Mouse (Mus musculus) limb, embryonic 15.5 days (tissue): ENCODE results near the gene Cd34. TPM values are rescaled to one million over a fixed set of nuclear protein-coding genes. Genes with fewer than 3 reads are reported as not detected.

Experiments
- ATAC-seq: fragments of 200-750 bp; cut with Nextera tagmentation; 2 replicates; pipeline ENCODE4 v1.8.0; 2017; ENCODE audit warnings: low read depth, moderate TSS enrichment; ENCODE audit not compliant: insufficient number of reproducible peaks, low FRiP score, low TSS enrichment
- H3K27ac ChIP-seq: fragments of 300-500 bp; sonication (generic); 2 replicates; pipeline ENCODE4 v1.5.1; 2015; ENCODE audit warnings: moderate library complexity, mild to moderate bottlenecking, inconsistent platforms
- H3K27me3 ChIP-seq: fragments of 300-500 bp; sonication (generic); 2 replicates; pipeline ENCODE4 v1.6.1; 2015; ENCODE audit warnings: inconsistent platforms
- H3K36me3 ChIP-seq: fragments of 300-500 bp; sonication (generic); 2 replicates; pipeline ENCODE4 v1.6.1; 2015; ENCODE audit warnings: inconsistent platforms
- H3K4me1 ChIP-seq: fragments of 300-500 bp; sonication (generic); 2 replicates; pipeline ENCODE4 v1.6.1; 2015; ENCODE audit warnings: inconsistent platforms
- H3K4me2 ChIP-seq: fragments of 300-500 bp; sonication (generic); 2 replicates; pipeline ENCODE4 v1.6.1; 2015; ENCODE audit warnings: mild to moderate bottlenecking, inconsistent platforms
- H3K4me3 ChIP-seq: fragments of 300-500 bp; sonication (generic); 2 replicates; pipeline ENCODE4 v1.5.1; 2015; ENCODE audit warnings: mild to moderate bottlenecking, inconsistent platforms
- H3K9ac ChIP-seq: fragments of 300-500 bp; sonication (generic); 2 replicates; pipeline ENCODE4 v1.6.1; 2015; ENCODE audit warnings: inconsistent platforms
- H3K9me3 ChIP-seq: fragments of 300-500 bp; sonication (generic); 2 replicates; pipeline ENCODE4 v1.6.1; 2016; ENCODE audit warnings: inconsistent platforms
- WGBS: fragments of 180-500 bp; shearing (Covaris S2); methylation state at CpG from one replicate; pipeline ENCODE4 v1.1.7; 2015; 5-methylcytosine and 5-hydroxymethylcytosine counted together
- polyA plus RNA-seq: library from polyadenylated mRNA; unstranded; fragments of >200 nt; fragmentation: Nextera tagmentation; extraction: Ambion mirVana; gene quantifications from 2 replicates; pipeline ENCODE4 v1.2.1, GENCODE M21; 2015

Cd34 gene
- polyA plus RNA-seq, 1 experiment from 2014 or later = 125 TPM

DNA sequence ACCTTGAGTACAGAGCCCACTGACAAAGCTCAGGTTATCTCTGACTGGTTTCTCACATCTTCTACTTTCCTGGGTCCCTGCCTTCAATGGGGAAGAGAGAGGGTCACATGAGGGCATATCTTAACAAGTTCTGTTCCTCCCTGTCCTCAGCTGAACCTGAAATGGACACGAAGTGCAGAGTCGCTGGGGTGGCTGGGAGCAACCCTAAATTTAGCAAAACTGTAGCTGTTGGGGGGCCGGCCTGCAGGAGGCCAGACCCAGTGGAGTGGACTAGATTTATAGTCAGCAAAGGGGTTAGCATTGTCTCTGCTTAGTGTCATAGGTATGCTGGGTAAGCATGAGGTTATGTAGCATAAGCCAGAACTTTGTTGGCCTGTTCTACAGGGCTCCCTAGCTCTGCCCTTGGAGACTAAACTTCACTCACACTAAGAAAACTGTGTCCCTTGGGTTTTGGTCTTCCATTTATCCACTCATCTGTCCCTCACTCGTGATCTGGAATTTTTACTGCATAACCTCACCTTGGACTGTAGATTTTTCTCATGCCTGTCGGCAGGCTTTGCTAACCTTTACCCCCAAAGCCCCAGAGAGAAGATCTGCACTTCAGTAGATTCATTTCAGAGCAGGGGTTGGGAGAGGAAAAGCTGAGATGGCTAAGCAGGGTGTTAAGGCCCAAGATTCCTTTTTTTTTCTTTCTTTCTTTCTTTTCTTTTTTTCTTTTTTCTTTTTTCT, 54.1 kb downstream of the Cd34 start:
- H3K4me1 ChIP-seq = no peaks in the 10 kb centered on the region
- H3K9ac ChIP-seq = no peak overlapping the region
- H3K27me3 ChIP-seq = no peaks in the 10 kb centered on the region
- H3K4me2 ChIP-seq = no peak overlapping the region
- no peak overlapping the region for H3K27ac ChIP-seq
- no peaks in the 10 kb centered on the region for H3K9me3 ChIP-seq
- WGBS = 64% methylated on average over 5 of the region's 5 CpGs
- no peaks in the 10 kb centered on the region for H3K36me3 ChIP-seq
- H3K4me3 ChIP-seq = no peak overlapping the region
- no peak for ATAC-seq

DNA sequence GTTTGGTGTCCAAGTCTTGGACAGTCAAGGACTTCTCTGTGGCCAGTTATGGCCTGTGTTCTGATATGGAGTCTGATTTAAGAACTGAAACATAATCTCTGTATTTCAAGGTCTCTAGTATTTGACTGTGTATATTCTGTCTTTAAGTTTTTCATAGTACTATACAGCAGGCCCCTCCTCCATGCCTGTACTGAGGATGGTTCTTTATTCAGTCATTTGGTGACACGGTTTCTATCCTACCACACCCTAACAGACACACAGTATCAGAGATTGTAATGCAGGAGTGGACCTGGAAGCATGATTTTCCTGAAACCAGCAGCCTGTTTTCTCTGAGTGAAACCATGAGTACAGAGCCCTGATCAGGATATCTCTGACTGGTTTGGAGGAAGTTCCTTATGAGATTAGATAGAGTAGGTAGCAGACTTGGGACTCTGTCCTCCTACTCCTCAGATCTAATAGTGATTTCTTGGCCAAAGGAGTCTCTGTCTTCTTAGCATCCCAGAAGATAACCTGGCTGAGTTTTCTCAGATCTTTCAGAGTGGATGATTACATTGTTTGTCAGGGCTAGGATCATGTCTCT, 54.9 kb downstream of the Cd34 start:
- Histone ChIP-seq H3K4me1 (no peaks in the 10 kb centered on the region), H3K36me3 (no peaks in the 10 kb centered on the region), H3K9ac (no peak overlapping the region), H3K9me3 (no peaks in the 10 kb centered on the region), H3K4me3 (no peak overlapping the region), H3K27ac (no peak overlapping the region), H3K27me3 (no peaks in the 10 kb centered on the region), H3K4me2 (no peak overlapping the region)
- 68% methylated on average over 1 of the region's 1 CpGs for WGBS
- ATAC-seq = no peak

DNA sequence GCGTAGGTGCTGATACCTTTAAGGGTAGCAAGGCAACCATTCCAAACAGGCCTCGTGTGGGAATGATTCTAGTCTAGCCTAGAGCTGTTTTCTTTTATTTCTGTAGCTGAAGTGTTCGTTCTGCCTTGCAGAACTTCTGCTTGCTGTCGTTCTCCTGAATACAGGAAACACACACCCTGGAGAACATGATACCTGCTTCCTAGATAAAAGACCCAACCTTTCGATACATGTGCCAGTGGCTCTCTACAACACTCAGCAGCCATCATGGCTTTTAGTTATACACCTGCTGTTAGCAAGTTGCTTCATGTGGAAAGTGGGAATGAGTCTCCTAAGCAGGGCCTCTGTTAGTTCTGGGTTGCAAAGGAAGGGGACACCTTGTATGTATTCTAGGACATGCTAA, 55.6 kb downstream of the Cd34 start:
- Histone ChIP-seq H3K27me3 (no peaks in the 10 kb centered on the region), H3K4me2 (no peak overlapping the region), H3K36me3 (no peaks in the 10 kb centered on the region), H3K4me1 (no peaks in the 10 kb centered on the region), H3K9me3 (no peaks in the 10 kb centered on the region), H3K27ac (no peak overlapping the region), H3K4me3 (no peak overlapping the region), H3K9ac (no peak overlapping the region)
- 65% methylated on average over 5 of the region's 5 CpGs for WGBS
- no peak for ATAC-seq

DNA sequence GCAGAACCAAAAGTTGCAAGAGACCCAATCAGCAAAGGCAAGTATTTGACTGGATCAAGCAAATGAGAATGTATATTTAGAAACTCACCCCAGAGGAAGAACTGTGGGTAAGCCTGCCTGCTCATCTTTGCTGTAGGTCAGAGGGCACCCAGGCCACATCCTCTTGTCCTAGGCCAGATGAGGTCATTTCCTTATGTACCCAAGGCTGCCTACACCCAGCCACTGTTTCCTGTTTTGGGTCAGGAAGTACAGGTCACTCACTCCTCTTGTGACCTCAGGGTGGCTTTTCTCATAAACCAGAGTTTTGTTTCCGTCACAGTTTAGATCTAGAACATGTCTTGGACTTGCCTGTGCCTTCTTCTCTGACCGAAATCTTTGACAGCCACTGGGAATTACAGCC, 56.6 kb downstream of the Cd34 start:
- WGBS = 68% methylated on average over 2 of the region's 2 CpGs
- no peaks in the 10 kb centered on the region for H3K9me3 ChIP-seq

DNA sequence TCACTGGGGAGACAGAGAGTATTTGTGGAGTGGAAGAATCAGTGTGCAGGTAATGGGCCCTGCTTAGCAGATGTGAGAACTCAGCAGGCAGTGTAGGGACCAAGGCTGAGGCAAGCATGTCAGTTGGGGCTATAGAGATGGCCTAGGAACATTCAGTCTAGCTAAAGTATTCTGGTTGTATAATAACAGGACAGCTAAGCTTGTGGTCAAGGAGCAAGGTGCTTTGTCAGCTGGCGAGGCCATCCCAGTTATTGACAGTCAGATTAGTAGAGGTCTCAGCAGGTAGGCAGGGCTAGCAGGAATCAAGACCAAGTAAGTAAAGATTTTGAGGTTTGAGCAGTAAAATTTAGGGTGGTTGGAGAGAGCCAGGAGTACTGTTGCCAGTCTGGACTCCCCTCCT, 59.8 kb downstream of the Cd34 start:
- Histone ChIP-seq H3K27ac (no peak overlapping the region), H3K27me3 (no peaks in the 10 kb centered on the region)

More for the DNA sequence above, 56.6 kb downstream of the Cd34 start:
- no peaks in the 10 kb centered on the region for H3K36me3 ChIP-seq
- no peak overlapping the region for H3K4me2 ChIP-seq
- ATAC-seq = no peak
- no peaks in the 10 kb centered on the region for H3K4me1 ChIP-seq
- H3K27ac ChIP-seq = no peak overlapping the region
- H3K27me3 ChIP-seq = no peaks in the 10 kb centered on the region
- no peak overlapping the region for H3K4me3 ChIP-seq
- no peak overlapping the region for H3K9ac ChIP-seq

DNA sequence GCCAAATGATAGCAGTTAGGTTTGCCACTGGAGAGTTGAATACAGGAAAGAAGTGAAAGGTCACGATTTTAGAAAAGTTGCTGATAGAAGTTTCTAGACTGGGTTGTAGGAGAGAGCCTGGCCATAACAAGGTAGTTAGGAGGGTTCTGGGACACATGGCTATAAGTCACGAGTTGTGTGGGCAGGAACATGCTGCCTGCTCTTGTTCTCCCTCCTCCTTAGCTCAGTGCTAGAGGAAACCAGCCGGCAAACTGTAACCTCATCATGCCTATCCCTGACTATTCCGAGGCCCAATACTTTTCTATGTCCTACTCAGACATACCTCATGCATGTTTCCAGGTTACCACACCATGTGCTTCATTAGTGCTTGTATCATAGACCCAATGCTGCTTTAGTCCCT, 64.7 kb downstream of the Cd34 start:
- Histone ChIP-seq H3K27me3 (no peaks in the 10 kb centered on the region), H3K9ac (no peak overlapping the region), H3K4me3 (no peak overlapping the region), H3K9me3 (no peaks in the 10 kb centered on the region), H3K27ac (no peak overlapping the region), H3K36me3 (no peaks in the 10 kb centered on the region), H3K4me1 (no peaks in the 10 kb centered on the region), H3K4me2 (no peak overlapping the region)
- no peak for ATAC-seq
- WGBS = 83% methylated on average over 4 of the region's 4 CpGs

More for the DNA sequence above, 59.8 kb downstream of the Cd34 start:
- Histone ChIP-seq H3K9ac (no peak overlapping the region), H3K36me3 (no peaks in the 10 kb centered on the region), H3K4me2 (no peak overlapping the region), H3K4me1 (no peaks in the 10 kb centered on the region), H3K4me3 (no peak overlapping the region), H3K9me3 (no peaks in the 10 kb centered on the region)
- ATAC-seq = no peak
- WGBS = 72% methylated on average over 1 of the region's 1 CpGs

DNA sequence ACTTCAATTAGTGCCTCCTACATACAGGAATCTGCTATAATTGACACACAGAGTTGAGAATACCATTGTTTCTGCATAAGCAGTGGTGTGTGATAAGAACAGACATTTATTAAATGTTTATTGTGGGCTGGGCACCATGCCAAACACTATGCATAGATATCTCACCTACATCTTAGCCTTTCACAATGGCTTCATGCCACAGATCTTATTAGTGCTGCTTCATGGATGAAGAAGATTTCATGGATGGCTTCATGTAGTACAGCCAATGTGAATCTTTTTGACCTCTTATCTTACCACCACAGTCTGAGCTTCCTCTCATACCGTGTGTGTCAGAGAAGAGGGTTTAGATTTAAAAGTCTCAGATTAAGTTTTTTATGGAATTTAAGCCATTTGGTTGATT, 65.6 kb downstream of the Cd34 start:
- Histone ChIP-seq H3K9ac (no peak overlapping the region), H3K4me2 (no peak overlapping the region), H3K36me3 (no peaks in the 10 kb centered on the region), H3K27me3 (no peaks in the 10 kb centered on the region), H3K9me3 (no peaks in the 10 kb centered on the region), H3K4me3 (no peak overlapping the region), H3K27ac (no peak overlapping the region), H3K4me1 (no peaks in the 10 kb centered on the region)
- WGBS = 72% methylated on average over 1 of the region's 1 CpGs
- no peak for ATAC-seq

DNA sequence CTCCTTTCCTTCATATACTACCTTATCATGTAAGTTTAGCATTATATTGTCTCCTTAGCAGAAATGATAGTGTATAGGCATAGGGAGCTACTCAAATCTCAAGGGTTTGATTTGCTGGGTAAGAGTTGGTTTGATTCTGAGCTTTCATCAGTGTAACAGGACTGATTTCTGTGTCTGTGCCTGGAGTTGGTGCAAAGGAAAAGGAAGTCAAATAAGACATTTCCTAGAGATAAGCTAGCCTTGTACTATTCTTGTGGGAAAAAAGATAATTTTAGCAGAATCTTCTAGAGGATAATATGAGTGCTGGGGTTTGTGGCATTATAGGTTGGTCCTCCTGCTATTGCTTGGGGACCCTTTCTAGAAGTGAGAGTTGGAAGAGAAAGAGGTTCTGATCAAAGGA, 67.6 kb downstream of the Cd34 start:
- Histone ChIP-seq H3K27ac (no peak overlapping the region), H3K4me3 (no peak overlapping the region), H3K4me2 (no peak overlapping the region), H3K4me1 (no peaks in the 10 kb centered on the region), H3K36me3 (no peaks in the 10 kb centered on the region), H3K9ac (no peak overlapping the region), H3K9me3 (no peaks in the 10 kb centered on the region), H3K27me3 (no peaks in the 10 kb centered on the region)
- no peak for ATAC-seq

Other genes with a start within 250 kb of the Cd34 start
- gene Cd46, start 153.4 kb downstream of the Cd34 start, polyA plus RNA-seq = 0.51 and 0.88 TPM in 2 replicates
- 69.6 and 71.0 TPM in 2 replicates for gene Cr1l, start 192.8 kb downstream of the Cd34 start, polyA plus RNA-seq
- gene Cr2, start 237.9 kb downstream of the Cd34 start, polyA plus RNA-seq = 0.05 and 0.15 TPM in 2 replicates